Mouse (Mus musculus): Measurements from ENCODE around the gene Hoxc12.

GRCm38 (mm10) chr15:102921053-102922011 lies 15.2 kb upstream of the Hoxc12 start, which contains the start of gene Hoxc13:
- TF ChIP-seq CTCF (IDR thresholded peaks at IDR 0.05; ENCODE audit: control insufficient read depth, insufficient read depth, insufficient replicate concordance, low read depth, low read length), result no peak
- TF ChIP-seq POLR2A (IDR thresholded peaks at IDR 0.05; ENCODE audit: control insufficient read depth, low read depth, low read length), result no peak

Measured in testis, adult 2 months (tissue).